Mouse (Mus musculus) hindbrain, postnatal 0 days (tissue): ENCODE measurements at regions not wholly inside any gene's neighbourhood (a gene's known extent, or its start where the extent isn't known, plus 50 kb on each side); places are given as distances from the start of the nearest gene placed in this dataset.

Source experiments
- ATAC-seq: fragments of 200-750 bp; cut with Nextera tagmentation; 2 replicates; pipeline ENCODE4 v1.8.0; 2017; ENCODE audit warnings: mild to moderate bottlenecking, moderate TSS enrichment, moderate library complexity
- DNase-seq: peaks from one replicate; pipeline ENCODE4 v3.0.0-alpha.2; 2015; ENCODE audit warnings: low spot score
- H3K27ac ChIP-seq: fragments of 300-500 bp; sonication (generic); 2 replicates; pipeline ENCODE4 v1.5.1; 2014; ENCODE audit warnings: mild to moderate bottlenecking
- H3K27me3 ChIP-seq: fragments of 300-500 bp; sonication (generic); 2 replicates; pipeline ENCODE4 v1.6.1; 2014; ENCODE audit warnings: low read length, mixed read lengths; ENCODE audit not compliant: insufficient read depth
- H3K36me3 ChIP-seq: fragments of 300-500 bp; sonication (generic); 2 replicates; pipeline ENCODE4 v1.6.1; 2014; ENCODE audit warnings: low read length, mixed read lengths; ENCODE audit not compliant: insufficient read depth
- H3K4me1 ChIP-seq: fragments of 300-500 bp; sonication (generic); 2 replicates; pipeline ENCODE4 v1.6.1; 2014; ENCODE audit warnings: antibody characterized with exemption, low read length, mixed read lengths; ENCODE audit not compliant: insufficient read depth
- H3K4me2 ChIP-seq: fragments of 300-500 bp; sonication (generic); 2 replicates; pipeline ENCODE4 v1.6.1; 2014; ENCODE audit warnings: low read depth, mild to moderate bottlenecking, low read length, moderate library complexity, mixed read lengths
- H3K4me3 ChIP-seq: fragments of 300-500 bp; sonication (generic); 2 replicates; pipeline ENCODE4 v1.5.1; 2014; ENCODE audit warnings: low read length
- H3K9ac ChIP-seq: fragments of 300-500 bp; sonication (generic); replicated peaks from 2 replicates; pipeline ENCODE4 v1.6.1; 2014; ENCODE audit warnings: mild to moderate bottlenecking, low read length, moderate library complexity, mixed read lengths
- H3K9me3 ChIP-seq: fragments of 300-500 bp; sonication (generic); 2 replicates; pipeline ENCODE4 v1.6.1; 2016; ENCODE audit warnings: low read length, mixed read lengths
- CTCF ChIP-seq: IDR thresholded peaks from 2 replicates; pipeline ENCODE4 v1.5.1; 2016; ENCODE audit warnings: antibody characterized with exemption, control low read depth, low read depth
- WGBS: fragments of 180-500 bp; shearing (Covaris S2); extraction: QIAGEN DNeasy Blood & Tissue Kit; methylation state at CpG from one replicate; pipeline ENCODE4 v1.1.7; 2014; 5-methylcytosine and 5-hydroxymethylcytosine counted together

DNA sequence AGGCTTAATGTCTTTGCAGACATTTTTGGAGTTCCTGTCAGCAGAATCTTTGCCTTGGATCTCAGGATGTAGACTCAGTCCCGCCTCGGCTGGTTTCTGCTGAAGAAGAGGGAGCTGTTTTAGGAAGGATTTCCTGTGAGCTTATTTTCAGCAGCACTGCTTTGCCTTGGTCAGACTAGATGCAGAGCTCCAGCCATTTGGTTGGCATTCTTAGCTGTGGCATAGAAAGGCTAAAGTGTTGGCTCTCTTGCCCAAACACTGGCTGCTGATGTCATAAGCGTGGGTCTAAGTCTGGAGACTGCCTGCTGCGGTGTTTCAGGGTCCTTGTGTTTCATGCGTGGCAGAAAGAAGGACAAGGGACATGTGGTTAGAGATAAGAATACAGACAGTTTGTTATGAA lies 245.0 kb downstream of the Etnk1 start:
- H3K9me3 ChIP-seq: no peaks in the 10 kb centered on the region
- no peaks in the 10 kb centered on the region for H3K36me3 ChIP-seq
- DNase-seq (no peak), ATAC-seq (no peak)
- no peaks in the 10 kb centered on the region for H3K4me1 ChIP-seq
- no peak overlapping the region for H3K27ac ChIP-seq
- WGBS: 89% methylated on average over 5 of the region's 5 CpGs
- no peak overlapping the region for H3K4me2 ChIP-seq
- H3K4me3 ChIP-seq: no peak overlapping the region
- TF ChIP-seq CTCF: no peak
- H3K9ac ChIP-seq: no peak overlapping the region
- no peaks in the 10 kb centered on the region for H3K27me3 ChIP-seq

DNA sequence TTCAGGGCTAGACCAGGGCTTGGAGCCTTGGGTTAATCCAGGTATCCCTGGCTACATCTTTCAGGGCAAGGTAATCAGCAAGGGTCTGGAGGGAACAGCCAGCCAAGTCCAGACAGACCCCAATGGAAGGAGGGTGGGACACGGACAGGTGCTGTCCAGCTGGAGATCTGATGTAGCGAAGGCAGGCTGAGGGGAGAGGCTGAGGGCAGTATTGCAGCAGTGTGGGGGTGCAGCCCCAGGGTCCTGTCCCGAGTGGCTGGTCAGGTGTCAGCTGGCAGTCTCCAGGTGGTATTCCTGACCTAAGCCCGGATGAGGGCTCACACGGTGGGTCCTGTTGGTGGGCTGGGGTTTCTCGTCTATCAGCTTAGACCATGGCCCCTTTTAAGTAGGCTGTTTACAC lies 245.7 kb downstream of the Etnk1 start:
- Histone ChIP-seq H3K4me3 (no peak overlapping the region), H3K4me1 (no peaks in the 10 kb centered on the region), H3K4me2 (no peak overlapping the region), H3K9me3 (no peaks in the 10 kb centered on the region), H3K27ac (no peak overlapping the region), H3K9ac (no peak overlapping the region), H3K27me3 (no peaks in the 10 kb centered on the region), H3K36me3 (no peaks in the 10 kb centered on the region)
- WGBS: 86% methylated on average over 6 of the region's 6 CpGs
- no peak for TF ChIP-seq CTCF
- no peak for DNase-seq
- ATAC-seq: no peak

DNA sequence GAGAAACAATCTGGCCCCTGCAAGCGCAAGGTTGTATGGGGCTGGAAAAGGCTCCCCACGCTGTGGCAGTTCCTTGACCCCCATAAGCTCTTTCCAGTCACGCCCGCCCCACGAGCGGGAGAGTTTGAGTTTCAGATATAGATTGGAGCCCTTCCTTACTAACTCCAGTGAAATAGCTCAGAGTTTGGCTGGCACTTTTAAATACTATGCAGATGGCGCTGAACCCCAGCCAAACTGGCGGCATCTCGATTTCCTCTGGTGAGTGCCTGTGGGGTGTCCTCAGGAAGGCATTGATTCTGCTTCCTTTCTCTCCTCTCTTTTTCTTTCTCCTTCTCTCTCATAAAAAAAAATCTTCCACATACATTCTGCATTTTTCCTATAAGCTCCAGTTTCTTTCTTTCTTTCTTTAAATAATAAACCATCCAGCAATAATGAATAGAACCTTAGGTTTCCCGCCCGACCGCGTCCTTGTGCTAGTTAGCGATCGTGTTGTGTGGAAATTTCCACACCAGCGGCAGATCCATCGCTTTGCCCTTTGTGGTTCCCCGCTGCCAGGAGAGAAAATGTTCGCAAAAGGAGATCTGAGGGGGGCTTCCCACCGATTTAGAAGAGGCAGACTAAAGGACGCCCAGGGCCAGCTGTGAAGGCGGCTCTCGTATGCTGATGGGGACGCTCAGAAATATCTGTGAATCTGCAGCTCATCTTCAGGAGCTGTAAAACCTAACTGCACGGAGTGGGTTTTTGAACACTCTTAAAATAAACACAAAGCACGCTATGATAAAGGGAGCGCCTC lies 247.8 kb downstream of the Etnk1 start:
- H3K36me3 ChIP-seq: no peaks in the 10 kb centered on the region
- H3K9ac ChIP-seq: no peak overlapping the region
- 0 out of 2 replicates have a peak overlapping the region, but pooled peaks have one; percentile 7 for H3K4me2 ChIP-seq
- no peak for TF ChIP-seq CTCF
- no peaks in the 10 kb centered on the region for H3K9me3 ChIP-seq
- WGBS: 73% methylated on average over 27 of the region's 27 CpGs
- ATAC-seq (0 out of 2 replicates have a peak, but pooled peaks have one; percentile 43), DNase-seq (peak; percentile 67)
- H3K4me3 ChIP-seq: no peak overlapping the region
- H3K4me1 ChIP-seq: no peaks in the 10 kb centered on the region
- H3K27me3 ChIP-seq: no peaks in the 10 kb centered on the region
- H3K27ac ChIP-seq: peak overlapping the region; percentile 58; the same call in 1 of the 2 replicates

DNA sequence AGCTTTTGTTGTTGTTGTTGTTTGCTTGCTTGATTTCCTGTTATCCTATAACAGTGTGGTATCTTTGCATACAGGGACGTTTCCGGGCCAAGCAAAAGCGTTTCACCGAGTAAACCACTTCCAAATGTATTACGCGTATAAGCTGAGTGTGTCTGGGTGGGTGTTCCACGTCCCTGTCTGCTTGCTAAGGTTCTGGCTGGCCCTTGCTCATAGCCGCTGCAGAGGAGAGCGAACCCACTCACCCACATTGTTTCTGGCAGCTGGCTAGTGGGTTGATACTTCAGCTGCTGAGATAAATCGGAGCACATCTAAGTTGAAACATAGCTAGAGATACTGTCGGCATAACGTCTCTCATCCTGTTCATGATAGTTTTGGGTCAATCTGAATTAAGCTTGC lies 248.4 kb downstream of the Etnk1 start:
- Histone ChIP-seq H3K9me3 (no peaks in the 10 kb centered on the region), H3K27me3 (no peaks in the 10 kb centered on the region), H3K4me3 (no peak overlapping the region), H3K4me1 (no peaks in the 10 kb centered on the region), H3K9ac (no peak overlapping the region), H3K27ac (0 out of 2 replicates have a peak overlapping the region, but pooled peaks have one; percentile 58), H3K4me2 (no peak overlapping the region), H3K36me3 (no peaks in the 10 kb centered on the region)
- DNase-seq (no peak), ATAC-seq (no peak)
- 82% methylated on average over 12 of the region's 12 CpGs for WGBS
- TF ChIP-seq CTCF: no peak

DNA sequence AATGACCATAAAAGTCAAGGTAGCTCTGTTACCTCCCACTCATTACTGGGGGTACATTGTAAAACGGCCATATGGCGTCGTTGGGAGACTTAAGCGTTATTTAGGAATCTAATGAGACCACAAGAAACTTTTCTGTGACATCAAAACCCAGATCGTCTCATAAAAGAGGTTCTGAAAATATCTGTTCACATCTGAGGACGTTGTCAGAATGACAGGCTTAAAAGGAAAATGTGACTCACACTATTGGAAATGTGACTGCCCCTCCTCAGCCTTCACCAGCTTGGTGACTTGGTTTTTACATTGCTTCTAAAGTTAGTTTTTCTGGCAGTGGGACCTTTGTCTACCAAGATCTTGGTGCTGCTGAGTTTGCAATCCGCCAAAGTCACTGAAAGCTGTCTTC lies 252.9 kb downstream of the Etnk1 start:
- DNase-seq (no peak), ATAC-seq (no peak)
- 89% methylated on average over 7 of the region's 7 CpGs for WGBS
- no peak overlapping the region for H3K4me3 ChIP-seq
- no peak overlapping the region for H3K9ac ChIP-seq
- no peak overlapping the region for H3K4me2 ChIP-seq
- no peaks in the 10 kb centered on the region for H3K9me3 ChIP-seq
- no peak for TF ChIP-seq CTCF
- H3K27ac ChIP-seq: no peak overlapping the region
- H3K27me3 ChIP-seq: no peaks in the 10 kb centered on the region
- no peaks in the 10 kb centered on the region for H3K4me1 ChIP-seq
- no peaks in the 10 kb centered on the region for H3K36me3 ChIP-seq

DNA sequence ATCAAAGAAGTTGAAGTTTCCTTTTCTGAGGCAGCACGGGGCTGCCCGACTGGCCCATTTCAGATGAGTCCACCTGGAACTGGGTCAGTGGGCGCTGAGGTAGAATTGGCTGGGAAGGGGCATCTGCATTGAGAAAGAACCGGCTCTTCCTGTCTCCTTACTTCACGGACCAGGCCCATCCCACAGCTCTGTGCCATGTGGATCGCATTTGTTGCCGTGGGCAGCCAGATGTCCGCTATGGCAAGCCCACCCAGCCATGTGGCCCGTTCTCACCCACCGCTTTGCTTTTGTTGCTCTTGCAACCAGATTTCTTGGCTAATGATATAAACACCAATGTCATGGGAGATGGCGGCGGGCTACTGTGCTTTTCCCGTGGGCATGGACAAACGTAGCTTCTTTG lies 256.0 kb downstream of the Etnk1 start:
- Histone ChIP-seq H3K36me3 (no peaks in the 10 kb centered on the region), H3K4me3 (no peak overlapping the region), H3K9ac (no peak overlapping the region), H3K4me1 (no peaks in the 10 kb centered on the region), H3K4me2 (no peak overlapping the region), H3K27me3 (no peaks in the 10 kb centered on the region), H3K9me3 (no peaks in the 10 kb centered on the region), H3K27ac (no peak overlapping the region)
- ATAC-seq (no peak), DNase-seq (no peak)
- TF ChIP-seq CTCF: no peak
- WGBS: 88% methylated on average over 14 of the region's 14 CpGs

DNA sequence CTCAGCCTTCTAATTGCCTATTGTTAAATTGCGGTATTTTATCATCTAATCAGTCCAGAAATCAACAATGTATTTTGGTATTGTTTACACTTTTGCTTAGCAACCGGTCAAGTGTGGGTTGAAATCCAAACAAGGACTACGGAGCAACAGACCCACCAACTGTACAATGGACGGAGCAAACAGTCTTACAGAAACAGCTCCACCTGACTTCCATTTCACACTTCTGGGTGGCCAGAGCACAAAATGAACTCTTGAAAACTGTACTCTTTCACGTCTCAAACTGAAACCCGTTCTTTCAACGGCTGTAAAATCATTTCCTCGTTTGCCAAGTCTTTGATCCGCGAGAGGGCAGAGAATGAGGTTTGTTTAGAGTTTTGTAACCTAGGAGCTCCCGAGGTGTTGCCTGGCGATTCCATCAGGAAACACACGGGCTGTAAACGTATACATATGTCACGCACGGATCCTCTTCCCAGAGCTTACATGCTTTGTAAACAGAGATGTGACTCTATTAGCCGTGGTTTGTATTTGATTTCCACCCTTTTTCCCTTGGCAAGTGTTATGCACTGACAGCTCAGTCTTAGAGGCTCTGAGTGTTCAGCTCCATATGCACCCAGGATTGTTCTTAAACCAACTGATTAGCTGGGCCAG lies 258.3 kb downstream of the Etnk1 start:
- WGBS: 44% methylated on average over 17 of the region's 17 CpGs
- H3K36me3 ChIP-seq: no peaks in the 10 kb centered on the region
- no peak overlapping the region for H3K4me3 ChIP-seq
- ATAC-seq (0 out of 2 replicates have a peak, but pooled peaks have one; percentile 21), DNase-seq (no peak)
- peak overlapping the region; percentile 40 for H3K4me2 ChIP-seq
- TF ChIP-seq CTCF: no peak
- no peak overlapping the region for H3K27ac ChIP-seq
- H3K4me1 ChIP-seq: no peaks in the 10 kb centered on the region
- no peak overlapping the region for H3K9ac ChIP-seq
- no peaks in the 10 kb centered on the region for H3K9me3 ChIP-seq
- no peaks in the 10 kb centered on the region for H3K27me3 ChIP-seq
